Mouse (Mus musculus): Measurements from ENCODE around the gene Ccdc149. TPM values are rescaled to one million over a fixed set of nuclear protein-coding genes. Genes with fewer than 3 reads are reported as not detected.
A peak's percentile ranks its signal among the peaks of the same experiment; 100 is the strongest.

Gene Ccdc149
- polyA plus RNA-seq, 1 experiment from 2014 or later: 14.7 TPM

DNA sequence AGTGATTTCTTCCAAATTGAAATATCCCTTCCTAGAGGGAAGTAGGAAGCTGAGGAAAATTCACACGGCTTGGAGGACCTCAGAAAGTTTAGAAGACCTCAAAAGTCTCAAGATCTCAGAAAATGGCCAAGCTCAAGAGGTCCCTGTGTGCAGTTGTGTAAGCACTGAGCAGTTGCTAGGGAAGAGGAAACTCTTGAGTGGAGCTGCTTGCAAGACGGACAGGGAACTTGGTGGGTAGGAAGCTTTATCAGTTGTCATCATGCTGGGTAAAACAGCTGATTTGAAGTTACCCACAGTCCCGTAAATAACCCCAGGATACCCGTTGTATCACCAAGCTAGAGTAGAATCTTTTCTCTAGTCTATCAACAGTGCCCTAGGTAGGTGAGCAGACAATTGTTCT lies 12.0 kb downstream of the Ccdc149 start:
- Histone ChIP-seq H3K4me1 (replicated peaks; ENCODE audit: control insufficient read depth, insufficient read depth, low read length) (no peaks in the 10 kb centered on the region), H3K27me3 (ENCODE audit: control insufficient read depth, insufficient read depth, low read length) (no peaks in the 10 kb centered on the region), H3K36me3 (replicated peaks; ENCODE audit: control insufficient read depth, insufficient read depth) (no peaks in the 10 kb centered on the region), H3K9ac (no peak overlapping the region), H3K9me3 (ENCODE audit: control insufficient read depth, low read length) (no peaks in the 10 kb centered on the region), H3K4me3 (replicated peaks; ENCODE audit: low read length) (no peak overlapping the region), H3K27ac (no peak overlapping the region), H3K4me2 (replicated peaks) (no peak overlapping the region)
- WGBS: 90% methylated on average over 4 of the region's 4 CpGs
- DNase-seq (ENCODE audit: low spot score) (no peak), ATAC-seq (ENCODE audit: low FRiP score) (no peak)

- H3K9me3 ChIP-seq (ENCODE audit: control insufficient read depth, low read length): no peaks in the 10 kb centered on the region
- H3K36me3 ChIP-seq (replicated peaks; ENCODE audit: control insufficient read depth, insufficient read depth): no peaks in the 10 kb centered on the region
- no peak overlapping the region for H3K9ac ChIP-seq
- no peaks in the 10 kb centered on the region for H3K4me1 ChIP-seq (replicated peaks; ENCODE audit: control insufficient read depth, insufficient read depth, low read length)
- H3K27ac ChIP-seq: no peak overlapping the region
- ATAC-seq (ENCODE audit: low FRiP score) (no peak), DNase-seq (ENCODE audit: low spot score) (no peak)
- no peak overlapping the region for H3K4me2 ChIP-seq (replicated peaks)
- H3K4me3 ChIP-seq (replicated peaks; ENCODE audit: low read length): no peak overlapping the region
- WGBS: 62% methylated on average over 6 of the region's 6 CpGs
- H3K27me3 ChIP-seq (ENCODE audit: control insufficient read depth, insufficient read depth, low read length): no peaks in the 10 kb centered on the region
Measured at GRCm38 (mm10) chr5:52457154-52457553, 14.2 kb downstream of the Ccdc149 start.

DNA sequence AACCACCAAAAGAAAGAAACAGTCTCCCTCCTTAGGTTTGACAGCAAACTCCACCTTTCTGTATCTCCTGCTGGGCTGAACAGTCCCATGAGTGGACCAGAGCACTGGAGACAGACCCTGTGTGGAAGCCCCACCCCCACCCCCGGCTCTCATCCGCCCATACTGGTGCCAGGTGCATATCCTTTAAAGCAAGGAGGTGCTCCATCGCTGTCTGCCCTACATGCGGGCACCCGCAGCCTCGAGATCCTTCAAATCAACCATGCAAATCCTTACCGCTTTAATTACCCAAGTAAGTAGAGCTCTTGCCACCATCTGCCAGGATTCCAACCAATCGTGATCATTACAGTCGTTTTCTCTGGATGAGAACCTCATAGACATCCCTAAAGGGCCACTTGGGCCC lies 20.5 kb downstream of the Ccdc149 start:
- Histone ChIP-seq H3K4me2 (replicated peaks) (no peak overlapping the region), H3K36me3 (replicated peaks; ENCODE audit: control insufficient read depth, insufficient read depth) (no peaks in the 10 kb centered on the region), H3K4me1 (replicated peaks; ENCODE audit: control insufficient read depth, insufficient read depth, low read length) (no peaks in the 10 kb centered on the region), H3K27ac (no peak overlapping the region), H3K9ac (no peak overlapping the region), H3K27me3 (ENCODE audit: control insufficient read depth, insufficient read depth, low read length) (no peaks in the 10 kb centered on the region), H3K9me3 (ENCODE audit: control insufficient read depth, low read length) (no peaks in the 10 kb centered on the region), H3K4me3 (replicated peaks; ENCODE audit: low read length) (no peak overlapping the region)
- 71% methylated on average over 9 of the region's 9 CpGs for WGBS
- ATAC-seq (ENCODE audit: low FRiP score) (no peak), DNase-seq (ENCODE audit: low spot score) (no peak)

DNA sequence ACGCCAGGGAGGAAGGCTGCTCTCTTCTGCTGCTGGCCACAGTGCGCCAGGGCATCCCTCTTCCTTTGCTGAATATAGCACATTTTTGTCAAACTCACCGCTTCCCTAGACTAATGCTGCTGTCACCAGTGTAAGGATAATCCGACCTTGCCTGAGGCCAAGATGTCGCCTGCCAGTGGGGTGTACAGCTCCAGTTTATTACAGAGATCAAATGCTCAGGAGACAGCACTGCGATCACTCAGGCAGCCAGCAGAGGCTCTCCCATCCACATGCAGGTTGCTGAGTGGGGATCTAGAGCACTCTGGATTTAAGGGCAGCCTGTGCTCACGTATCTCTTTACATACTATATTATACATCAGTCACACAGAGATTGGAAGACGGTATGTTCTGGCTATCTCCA lies 22.1 kb downstream of the Ccdc149 start:
- H3K27ac ChIP-seq: no peak overlapping the region
- no peaks in the 10 kb centered on the region for H3K4me1 ChIP-seq (replicated peaks; ENCODE audit: control insufficient read depth, insufficient read depth, low read length)
- no peaks in the 10 kb centered on the region for H3K27me3 ChIP-seq (ENCODE audit: control insufficient read depth, insufficient read depth, low read length)
- WGBS: 72% methylated on average over 8 of the region's 8 CpGs
- DNase-seq (ENCODE audit: low spot score) (no peak), ATAC-seq (ENCODE audit: low FRiP score) (no peak)
- H3K36me3 ChIP-seq (replicated peaks; ENCODE audit: control insufficient read depth, insufficient read depth): no peaks in the 10 kb centered on the region
- H3K9ac ChIP-seq: no peak overlapping the region
- H3K4me2 ChIP-seq (replicated peaks): no peak overlapping the region
- H3K9me3 ChIP-seq (ENCODE audit: control insufficient read depth, low read length): no peaks in the 10 kb centered on the region
- H3K4me3 ChIP-seq (replicated peaks; ENCODE audit: low read length): no peak overlapping the region

- Histone ChIP-seq H3K4me3 (replicated peaks; ENCODE audit: low read length) (no peak overlapping the region), H3K9ac (no peak overlapping the region), H3K4me2 (replicated peaks) (no peak overlapping the region), H3K27me3 (ENCODE audit: control insufficient read depth, insufficient read depth, low read length) (no peaks in the 10 kb centered on the region), H3K9me3 (ENCODE audit: control insufficient read depth, low read length) (peaks cover 7% of the 10 kb centered on the region; the same call in 1 of the 2 replicates), H3K4me1 (replicated peaks; ENCODE audit: control insufficient read depth, insufficient read depth, low read length) (no peaks in the 10 kb centered on the region), H3K36me3 (replicated peaks; ENCODE audit: control insufficient read depth, insufficient read depth) (no peaks in the 10 kb centered on the region; the same call in 1 of the 2 replicates), H3K27ac (no peak overlapping the region)
- DNase-seq (ENCODE audit: low spot score) (no peak), ATAC-seq (ENCODE audit: low FRiP score) (no peak)
- whole genome bisulfite sequencing: 59% methylated on average over 11 of the region's 11 CpGs
Measured at GRCm38 (mm10) chr5:52440278-52440677, 31.0 kb downstream of the Ccdc149 start.

GRCm38 (mm10) chr5:52438946-52439345 lies 32.4 kb downstream of the Ccdc149 start:
- Histone ChIP-seq H3K27ac (no peak overlapping the region), H3K27me3 (ENCODE audit: control insufficient read depth, insufficient read depth, low read length) (no peaks in the 10 kb centered on the region), H3K9ac (no peak overlapping the region), H3K4me3 (replicated peaks; ENCODE audit: low read length) (no peak overlapping the region), H3K4me1 (replicated peaks; ENCODE audit: control insufficient read depth, insufficient read depth, low read length) (no peaks in the 10 kb centered on the region), H3K36me3 (replicated peaks; ENCODE audit: control insufficient read depth, insufficient read depth) (no peaks in the 10 kb centered on the region; the same call in 1 of the 2 replicates), H3K4me2 (replicated peaks) (no peak overlapping the region), H3K9me3 (ENCODE audit: control insufficient read depth, low read length) (peaks cover 7% of the 10 kb centered on the region; the same call in 1 of the 2 replicates)
- ATAC-seq (ENCODE audit: low FRiP score) (no peak), DNase-seq (ENCODE audit: low spot score) (no peak)
- WGBS: 90% methylated on average over 7 of the region's 7 CpGs

GRCm38 (mm10) chr5:52435533-52435932 lies 35.8 kb downstream of the Ccdc149 start:
- Histone ChIP-seq H3K27ac (no peak overlapping the region), H3K36me3 (replicated peaks; ENCODE audit: control insufficient read depth, insufficient read depth) (no peaks in the 10 kb centered on the region; the same call in 1 of the 2 replicates), H3K4me1 (replicated peaks; ENCODE audit: control insufficient read depth, insufficient read depth, low read length) (0 out of 2 replicates have a peak, but pooled peaks cover 6% of the 10 kb centered on the region), H3K9me3 (ENCODE audit: control insufficient read depth, low read length) (no peaks in the 10 kb centered on the region), H3K27me3 (ENCODE audit: control insufficient read depth, insufficient read depth, low read length) (no peaks in the 10 kb centered on the region), H3K9ac (no peak overlapping the region), H3K4me3 (replicated peaks; ENCODE audit: low read length) (no peak overlapping the region), H3K4me2 (replicated peaks) (no peak overlapping the region)
- DNase-seq (ENCODE audit: low spot score): no peak
- WGBS: 91% methylated on average over 6 of the region's 6 CpGs
- ATAC-seq (ENCODE audit: low FRiP score): no peak

GRCm38 (mm10) chr5:52431276-52431844 lies 40.0 kb downstream of the Ccdc149 start:
- Histone ChIP-seq H3K27me3 (ENCODE audit: control insufficient read depth, insufficient read depth, low read length) (no peaks in the 10 kb centered on the region), H3K9ac (no peak overlapping the region), H3K4me2 (replicated peaks) (no peak overlapping the region), H3K27ac (no peak overlapping the region), H3K4me1 (replicated peaks; ENCODE audit: control insufficient read depth, insufficient read depth, low read length) (peaks cover 17% of the 10 kb centered on the region), H3K9me3 (ENCODE audit: control insufficient read depth, low read length) (no peaks in the 10 kb centered on the region), H3K4me3 (replicated peaks; ENCODE audit: low read length) (no peak overlapping the region), H3K36me3 (replicated peaks; ENCODE audit: control insufficient read depth, insufficient read depth) (no peaks in the 10 kb centered on the region)
- WGBS: 67% methylated on average over 8 of the region's 8 CpGs
- no peak for DNase-seq (ENCODE audit: low spot score)
- ATAC-seq (ENCODE audit: low FRiP score): no peak

- H3K27me3 ChIP-seq (ENCODE audit: control insufficient read depth, insufficient read depth, low read length): no peaks in the 10 kb centered on the region
- no peaks in the 10 kb centered on the region for H3K36me3 ChIP-seq (replicated peaks; ENCODE audit: control insufficient read depth, insufficient read depth)
- no peak overlapping the region for H3K4me2 ChIP-seq (replicated peaks)
- H3K4me1 ChIP-seq (replicated peaks; ENCODE audit: control insufficient read depth, insufficient read depth, low read length): peaks cover 17% of the 10 kb centered on the region
- 0 out of 2 replicates have a peak overlapping the region, but pooled peaks have one; percentile 26 for H3K27ac ChIP-seq
- H3K4me3 ChIP-seq (replicated peaks; ENCODE audit: low read length): no peak overlapping the region
- H3K9me3 ChIP-seq (ENCODE audit: control insufficient read depth, low read length): no peaks in the 10 kb centered on the region
- WGBS: 54% methylated on average over 14 of the region's 14 CpGs
- no peak overlapping the region for H3K9ac ChIP-seq
- ATAC-seq (ENCODE audit: low FRiP score) (no peak), DNase-seq (ENCODE audit: low spot score) (no peak)
Measured at GRCm38 (mm10) chr5:52429731-52430480, 41.4 kb downstream of the Ccdc149 start.

Data from hindbrain, embryonic 14.5 days (tissue).